Mouse (Mus musculus): Measurements from ENCODE around the gene Traf7. TPM values are rescaled to one million over a fixed set of nuclear protein-coding genes. Genes with fewer than 3 reads are reported as not detected.

The Traf7 gene
- polyA plus RNA-seq, 1 experiment = 108 TPM

DNA sequence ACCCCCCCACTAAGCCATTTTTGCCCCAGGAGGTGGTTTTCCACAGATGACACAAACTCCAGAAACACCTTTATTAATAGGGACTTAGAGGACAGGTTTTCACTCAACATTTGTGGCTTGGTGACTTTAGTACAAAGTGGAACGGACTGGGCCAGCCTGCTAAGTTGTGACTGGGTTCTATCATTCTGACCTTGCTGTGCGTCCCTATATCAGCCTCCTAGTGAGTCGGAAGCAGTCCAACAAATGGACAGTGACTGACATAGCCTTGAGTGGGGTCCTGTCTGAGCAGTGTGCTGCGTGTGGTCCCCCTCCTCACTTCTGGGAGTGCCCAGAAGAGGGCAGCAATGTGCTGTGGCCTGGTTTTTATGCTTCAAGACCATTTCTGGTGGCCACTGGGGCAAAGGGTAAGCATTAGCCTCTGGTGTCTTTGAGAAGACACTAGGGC, 1.3 kb upstream of the Traf7 start:
- 5% methylated on average over 4 of the region's 4 CpGs for WGBS
- peak overlapping the region; percentile 45; the same call in 1 of the 2 replicates for H3K27ac ChIP-seq (ENCODE audit: control insufficient read depth, insufficient read depth, low read depth, low read length, poor library complexity)
- TF ChIP-seq POLR2A (IDR thresholded peaks at IDR 0.05; ENCODE audit: borderline replicate concordance, control insufficient read depth, low read depth, low read length) (no peak), CTCF (IDR thresholded peaks at IDR 0.05; ENCODE audit: control insufficient read depth, insufficient read depth, low read length) (peak; percentile 84)
- H3K4me3 ChIP-seq (replicated peaks; ENCODE audit: control insufficient read depth, low read depth, low read length) = peak overlapping the region; percentile 64
- peaks cover 10% of the 10 kb centered on the region for H3K4me1 ChIP-seq (ENCODE audit: control insufficient read depth, insufficient read depth, low read length)

DNA sequence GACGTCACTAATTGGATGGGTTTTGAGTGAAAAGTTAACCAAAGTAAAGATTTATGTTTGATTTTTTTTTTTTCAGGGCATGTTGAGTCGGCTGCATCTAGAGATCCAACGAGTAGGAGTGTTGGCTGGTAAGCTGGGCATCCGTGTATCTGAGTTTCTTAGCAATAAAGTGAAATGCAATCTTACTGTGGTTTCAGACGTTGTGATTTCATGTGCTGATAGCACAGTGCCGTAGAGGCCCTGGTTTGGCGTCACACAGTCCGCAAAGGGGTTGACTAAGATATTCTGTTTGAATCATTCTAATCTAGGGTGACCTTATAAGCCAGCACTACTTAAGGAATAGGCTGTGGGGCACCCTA, 801 bp upstream of the Traf7 start:
- 0% methylated on average over 8 of the region's 8 CpGs for WGBS
- peaks cover 10% of the 10 kb centered on the region for H3K4me1 ChIP-seq (ENCODE audit: control insufficient read depth, insufficient read depth, low read length)

DNA sequence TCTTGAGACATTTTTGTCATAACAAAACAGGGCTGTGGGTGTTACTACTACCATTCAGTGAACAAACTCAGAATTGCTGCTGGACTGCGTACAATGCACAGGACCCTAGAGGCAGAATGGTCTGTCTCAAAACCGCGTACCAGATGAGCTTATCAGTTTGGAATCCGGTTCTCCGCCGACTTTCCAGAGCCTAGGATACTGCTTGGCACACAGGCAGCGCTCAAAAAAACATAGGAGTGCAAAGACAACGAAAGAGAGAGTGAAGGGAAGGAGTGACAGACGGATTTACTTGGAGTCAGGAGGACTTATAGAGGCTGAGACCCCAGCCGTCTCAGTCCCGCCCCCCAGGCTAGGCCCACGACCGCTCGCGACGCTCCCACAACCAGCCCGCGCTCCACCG, 423 bp downstream of the Traf7 start:
- peaks cover 8% of the 10 kb centered on the region for H3K4me1 ChIP-seq (ENCODE audit: control insufficient read depth, insufficient read depth, low read length)
- TF ChIP-seq POLR2A (IDR thresholded peaks at IDR 0.05; ENCODE audit: borderline replicate concordance, control insufficient read depth, low read depth, low read length) (no peak), CTCF (IDR thresholded peaks at IDR 0.05; ENCODE audit: control insufficient read depth, insufficient read depth, low read length) (no peak)
- peak overlapping the region; percentile 66 for H3K27ac ChIP-seq (ENCODE audit: control insufficient read depth, insufficient read depth, low read depth, low read length, poor library complexity)
- peak overlapping the region; percentile 90 for H3K4me3 ChIP-seq (replicated peaks; ENCODE audit: control insufficient read depth, low read depth, low read length)
- WGBS = 1% methylated on average over 19 of the region's 19 CpGs

More for the DNA sequence above, 801 bp upstream of the Traf7 start:
- no peak for TF ChIP-seq CTCF (IDR thresholded peaks at IDR 0.05; ENCODE audit: control insufficient read depth, insufficient read depth, low read length)
- no peak for TF ChIP-seq POLR2A (IDR thresholded peaks at IDR 0.05; ENCODE audit: borderline replicate concordance, control insufficient read depth, low read depth, low read length)
- Histone ChIP-seq H3K4me3 (replicated peaks; ENCODE audit: control insufficient read depth, low read depth, low read length) (peak overlapping the region; percentile 82), H3K27ac (ENCODE audit: control insufficient read depth, insufficient read depth, low read depth, low read length, poor library complexity) (peak overlapping the region; percentile 70; the same call in 1 of the 2 replicates)

DNA sequence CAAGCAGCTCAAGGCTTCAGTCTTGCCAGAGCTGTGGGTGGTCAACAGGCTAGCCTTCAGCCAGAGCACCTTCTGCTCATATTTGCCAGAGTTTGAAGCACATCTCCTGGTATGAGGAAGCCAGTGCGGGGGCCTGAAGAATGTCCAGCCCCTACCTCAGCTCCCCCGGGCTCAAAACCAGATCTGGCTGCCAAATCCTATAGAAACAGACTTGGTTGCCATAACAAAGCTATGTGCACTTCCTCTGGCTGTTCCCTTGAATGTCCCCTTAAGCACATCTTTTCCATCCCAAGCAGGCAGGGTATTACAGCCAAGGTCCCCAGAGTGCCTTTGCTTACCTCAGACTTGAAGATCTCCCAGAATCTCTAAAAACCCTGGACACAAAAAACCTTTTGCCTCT, 3.0 kb downstream of the Traf7 start:
- no peak overlapping the region for H3K4me3 ChIP-seq (replicated peaks; ENCODE audit: control insufficient read depth, low read depth, low read length)
- no peak for TF ChIP-seq CTCF (IDR thresholded peaks at IDR 0.05; ENCODE audit: control insufficient read depth, insufficient read depth, low read length)
- TF ChIP-seq POLR2A (IDR thresholded peaks at IDR 0.05; ENCODE audit: borderline replicate concordance, control insufficient read depth, low read depth, low read length) = no peak
- no peak overlapping the region for H3K27ac ChIP-seq (ENCODE audit: control insufficient read depth, insufficient read depth, low read depth, low read length, poor library complexity)
- peaks cover 7% of the 10 kb centered on the region for H3K4me1 ChIP-seq (ENCODE audit: control insufficient read depth, insufficient read depth, low read length)
- WGBS = 83% methylated on average over 2 of the region's 2 CpGs

DNA sequence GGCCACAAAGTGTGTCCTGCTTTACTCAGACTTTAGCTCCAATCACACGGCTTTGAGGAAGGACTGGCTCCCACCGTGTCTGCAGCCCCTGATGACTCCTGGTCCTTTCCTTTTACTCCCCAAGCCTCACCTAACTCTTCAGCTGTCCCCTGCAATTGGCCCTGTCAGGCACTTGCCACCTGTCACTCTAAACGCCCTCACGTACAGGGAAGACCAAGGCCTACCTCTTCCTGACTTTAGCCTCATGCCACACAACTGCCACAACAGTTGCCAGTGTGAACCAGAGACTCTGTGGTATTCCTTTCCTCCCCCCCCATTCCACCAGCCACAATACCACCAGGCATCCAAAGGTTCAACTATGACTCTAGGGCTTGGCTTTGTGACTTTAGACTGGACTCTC, 7.3 kb downstream of the Traf7 start:
- Histone ChIP-seq H3K4me1 (ENCODE audit: control insufficient read depth, insufficient read depth, low read length) (no peaks in the 10 kb centered on the region), H3K27ac (ENCODE audit: control insufficient read depth, insufficient read depth, low read depth, low read length, poor library complexity) (no peak overlapping the region)

DNA sequence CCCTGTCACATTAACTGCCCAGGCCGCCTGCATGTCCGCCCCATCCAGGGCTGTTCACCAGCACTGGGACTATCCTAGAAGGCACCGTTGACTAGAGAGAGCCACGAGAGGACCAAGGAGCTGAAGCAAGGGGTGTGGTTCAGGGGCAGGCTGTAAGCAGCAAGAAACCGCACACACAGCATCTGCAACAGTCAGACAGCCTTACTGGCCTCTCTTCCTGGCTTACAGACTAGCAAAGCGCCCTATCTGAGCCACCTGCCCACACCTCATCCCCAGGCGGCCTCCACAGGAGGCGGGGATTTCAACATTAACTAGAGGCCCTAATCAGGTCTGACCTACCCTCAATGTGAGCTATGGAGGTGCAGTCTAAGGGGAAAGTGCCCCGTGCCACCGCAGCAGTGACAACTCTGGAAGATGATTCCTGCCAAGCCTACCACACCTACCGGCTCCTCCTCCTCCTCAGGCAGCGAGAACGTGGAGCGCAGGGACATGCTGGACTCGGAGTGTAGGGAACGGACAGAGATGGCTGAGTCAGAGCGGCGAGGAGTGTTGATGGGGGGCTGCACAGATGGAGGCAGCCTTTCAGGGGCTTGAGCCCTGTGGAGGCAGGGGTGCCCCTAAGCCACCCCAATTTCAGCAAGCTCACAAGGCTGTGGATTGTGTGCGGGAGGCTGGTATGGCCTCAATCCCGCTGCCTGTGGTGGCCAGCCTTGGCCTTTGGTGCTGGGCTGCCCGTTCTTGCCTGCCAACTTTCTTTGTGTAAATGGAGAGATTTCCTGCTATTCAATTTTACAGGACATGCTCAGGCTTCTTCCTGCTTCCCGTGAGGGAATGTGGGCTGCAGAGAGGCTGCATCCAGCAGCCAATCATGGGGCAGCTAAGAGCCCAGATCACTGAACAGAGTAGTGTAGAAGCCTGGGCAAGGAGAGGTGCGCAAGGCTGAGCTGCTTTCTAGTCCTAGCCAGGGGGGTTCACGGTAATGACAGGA, 13.2 kb downstream of the Traf7 start:
- 89% methylated on average over 24 of the region's 24 CpGs for WGBS

More for the DNA sequence above, 7.3 kb downstream of the Traf7 start:
- WGBS = 79% methylated on average over 4 of the region's 4 CpGs
- TF ChIP-seq POLR2A (IDR thresholded peaks at IDR 0.05; ENCODE audit: borderline replicate concordance, control insufficient read depth, low read depth, low read length) (no peak), CTCF (IDR thresholded peaks at IDR 0.05; ENCODE audit: control insufficient read depth, insufficient read depth, low read length) (no peak)
- H3K4me3 ChIP-seq (replicated peaks; ENCODE audit: control insufficient read depth, low read depth, low read length) = no peak overlapping the region

DNA sequence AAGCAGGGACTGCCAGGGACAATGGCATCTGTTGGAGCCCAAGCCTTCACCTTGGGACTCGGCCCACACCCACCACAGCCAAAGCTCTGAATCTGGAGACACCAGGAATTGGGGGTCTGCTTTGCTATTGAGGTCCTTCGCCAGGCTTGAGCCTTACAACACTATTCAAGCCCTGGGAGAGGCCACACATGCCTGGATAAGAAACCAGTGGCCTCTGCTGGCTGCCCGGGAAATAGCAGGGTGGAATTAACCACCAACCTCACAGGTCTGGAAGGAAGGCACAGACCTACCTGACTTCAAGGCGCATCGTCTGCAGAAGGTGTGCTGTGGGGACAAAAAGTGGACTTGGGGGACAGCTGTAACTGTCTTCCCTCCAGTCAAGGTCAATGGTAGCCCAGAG, 14.1 kb downstream of the Traf7 start:
- no peak for TF ChIP-seq POLR2A (IDR thresholded peaks at IDR 0.05; ENCODE audit: borderline replicate concordance, control insufficient read depth, low read depth, low read length)
- TF ChIP-seq CTCF (IDR thresholded peaks at IDR 0.05; ENCODE audit: control insufficient read depth, insufficient read depth, low read length) = peak; percentile 43; the same call in 1 of the 2 replicates
- WGBS = 60% methylated on average over 5 of the region's 5 CpGs
- no peaks in the 10 kb centered on the region for H3K4me1 ChIP-seq (ENCODE audit: control insufficient read depth, insufficient read depth, low read length)
- H3K27ac ChIP-seq (ENCODE audit: control insufficient read depth, insufficient read depth, low read depth, low read length, poor library complexity) = no peak overlapping the region
- H3K4me3 ChIP-seq (replicated peaks; ENCODE audit: control insufficient read depth, low read depth, low read length) = no peak overlapping the region

More for the DNA sequence above, 13.2 kb downstream of the Traf7 start:
- Histone ChIP-seq H3K4me1 (ENCODE audit: control insufficient read depth, insufficient read depth, low read length) (no peaks in the 10 kb centered on the region), H3K27ac (ENCODE audit: control insufficient read depth, insufficient read depth, low read depth, low read length, poor library complexity) (no peak overlapping the region; the same call in 1 of the 2 replicates), H3K4me3 (replicated peaks; ENCODE audit: control insufficient read depth, low read depth, low read length) (no peak overlapping the region)
- no peak for TF ChIP-seq POLR2A (IDR thresholded peaks at IDR 0.05; ENCODE audit: borderline replicate concordance, control insufficient read depth, low read depth, low read length)
- TF ChIP-seq CTCF (IDR thresholded peaks at IDR 0.05; ENCODE audit: control insufficient read depth, insufficient read depth, low read length) = no peak

DNA sequence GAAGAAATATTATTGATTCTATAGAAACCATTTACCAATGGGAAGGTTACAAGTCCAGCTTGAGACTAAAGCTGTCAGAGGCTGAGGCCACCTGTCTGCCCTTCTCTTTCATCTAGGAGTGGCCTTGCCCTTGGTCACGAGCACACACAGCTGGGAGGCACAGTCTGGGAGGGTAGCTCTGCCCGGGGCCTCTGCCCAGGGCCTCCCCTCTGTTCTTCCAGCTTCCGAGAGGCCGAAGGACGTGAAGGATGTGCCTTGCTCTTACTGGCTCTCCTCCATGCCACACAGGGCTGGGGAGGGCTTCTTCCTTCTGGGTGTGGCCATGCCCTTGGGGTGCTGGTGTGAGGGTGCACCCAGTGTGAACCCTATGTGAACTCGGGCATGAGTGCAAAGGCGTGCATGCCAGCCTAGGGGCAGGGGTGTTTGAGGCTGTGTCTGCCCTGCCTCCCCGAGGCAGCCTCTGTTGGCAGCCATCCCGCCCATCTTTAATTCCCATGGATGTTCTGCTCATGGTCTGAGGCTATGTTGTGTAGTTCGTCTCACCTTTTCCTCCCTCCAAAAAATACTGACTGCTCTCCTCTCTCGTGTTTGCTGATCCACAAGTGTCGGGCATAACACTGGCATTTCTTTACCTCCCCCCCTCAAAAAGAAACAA, 19.8 kb downstream of the Traf7 start:
- WGBS = 84% methylated on average over 12 of the region's 12 CpGs
- Histone ChIP-seq H3K27ac (ENCODE audit: control insufficient read depth, insufficient read depth, low read depth, low read length, poor library complexity) (no peak overlapping the region; the same call in 1 of the 2 replicates), H3K4me1 (ENCODE audit: control insufficient read depth, insufficient read depth, low read length) (no peaks in the 10 kb centered on the region), H3K4me3 (replicated peaks; ENCODE audit: control insufficient read depth, low read depth, low read length) (no peak overlapping the region)
- TF ChIP-seq POLR2A (IDR thresholded peaks at IDR 0.05; ENCODE audit: borderline replicate concordance, control insufficient read depth, low read depth, low read length) (no peak), CTCF (IDR thresholded peaks at IDR 0.05; ENCODE audit: control insufficient read depth, insufficient read depth, low read length) (no peak)
